Mouse (Mus musculus): Measurements from ENCODE around the gene Sec24d. TPM values are rescaled to one million over a fixed set of nuclear protein-coding genes. Genes with fewer than 3 reads are reported as not detected.

Sec24d gene
- polyA plus RNA-seq, 1 experiment from 2014 or later: 20.6 TPM

- no peaks in the 10 kb centered on the region for H3K27me3 ChIP-seq (replicated peaks; ENCODE audit: control insufficient read depth, insufficient read depth, low read length)
- ATAC-seq: no peak
- H3K9me3 ChIP-seq (ENCODE audit: control insufficient read depth, low read length): no peaks in the 10 kb centered on the region
- H3K4me3 ChIP-seq (replicated peaks; ENCODE audit: low read length): no peak overlapping the region
- 90% methylated on average over 2 of the region's 2 CpGs for WGBS
- no peak overlapping the region for H3K4me2 ChIP-seq (ENCODE audit: low read length)
- H3K27ac ChIP-seq (ENCODE audit: low read length): no peak overlapping the region
- no peaks in the 10 kb centered on the region for H3K36me3 ChIP-seq (ENCODE audit: control insufficient read depth, insufficient read depth)
- H3K4me1 ChIP-seq (replicated peaks; ENCODE audit: control insufficient read depth, insufficient read depth, low read length): no peaks in the 10 kb centered on the region; the same call in 1 of the 2 replicates
- H3K9ac ChIP-seq (replicated peaks; ENCODE audit: low read depth, low read length): no peak overlapping the region
Measured at GRCm38 (mm10) chr3:123332330-123333054, 65.2 kb downstream of the Sec24d start.

- H3K27me3 ChIP-seq (replicated peaks; ENCODE audit: control insufficient read depth, insufficient read depth, low read length): no peaks in the 10 kb centered on the region
- 51% methylated on average over 4 of the region's 4 CpGs for WGBS
Measured at GRCm38 (mm10) chr3:123333055-123333424, 65.8 kb downstream of the Sec24d start.

GRCm38 (mm10) chr3:123334947-123335346 lies 67.7 kb downstream of the Sec24d start:
- no peak overlapping the region for H3K27ac ChIP-seq (ENCODE audit: low read length)
- no peak overlapping the region for H3K9ac ChIP-seq (replicated peaks; ENCODE audit: low read depth, low read length)
- 69% methylated on average over 7 of the region's 7 CpGs for WGBS
- ATAC-seq: no peak
- H3K27me3 ChIP-seq (replicated peaks; ENCODE audit: control insufficient read depth, insufficient read depth, low read length): no peaks in the 10 kb centered on the region
- H3K9me3 ChIP-seq (ENCODE audit: control insufficient read depth, low read length): no peaks in the 10 kb centered on the region
- H3K36me3 ChIP-seq (ENCODE audit: control insufficient read depth, insufficient read depth): no peaks in the 10 kb centered on the region
- no peak overlapping the region for H3K4me2 ChIP-seq (ENCODE audit: low read length)
- H3K4me3 ChIP-seq (replicated peaks; ENCODE audit: low read length): no peak overlapping the region
- no peaks in the 10 kb centered on the region; the same call in 1 of the 2 replicates for H3K4me1 ChIP-seq (replicated peaks; ENCODE audit: control insufficient read depth, insufficient read depth, low read length)

More at GRCm38 (mm10) chr3:123333055-123333424, 65.8 kb downstream of the Sec24d start:
- no peak overlapping the region for H3K27ac ChIP-seq (ENCODE audit: low read length)
- no peaks in the 10 kb centered on the region for H3K36me3 ChIP-seq (ENCODE audit: control insufficient read depth, insufficient read depth)
- H3K4me1 ChIP-seq (replicated peaks; ENCODE audit: control insufficient read depth, insufficient read depth, low read length): no peaks in the 10 kb centered on the region; the same call in 1 of the 2 replicates
- ATAC-seq: no peak
- no peak overlapping the region for H3K4me2 ChIP-seq (ENCODE audit: low read length)
- no peak overlapping the region for H3K4me3 ChIP-seq (replicated peaks; ENCODE audit: low read length)
- H3K9me3 ChIP-seq (ENCODE audit: control insufficient read depth, low read length): no peaks in the 10 kb centered on the region
- H3K9ac ChIP-seq (replicated peaks; ENCODE audit: low read depth, low read length): no peak overlapping the region

GRCm38 (mm10) chr3:123335480-123335879 lies 68.2 kb downstream of the Sec24d start:
- H3K4me1 ChIP-seq (replicated peaks; ENCODE audit: control insufficient read depth, insufficient read depth, low read length): no peaks in the 10 kb centered on the region; the same call in 1 of the 2 replicates
- no peak overlapping the region for H3K4me2 ChIP-seq (ENCODE audit: low read length)
- H3K36me3 ChIP-seq (ENCODE audit: control insufficient read depth, insufficient read depth): no peaks in the 10 kb centered on the region
- H3K9ac ChIP-seq (replicated peaks; ENCODE audit: low read depth, low read length): no peak overlapping the region
- H3K4me3 ChIP-seq (replicated peaks; ENCODE audit: low read length): no peak overlapping the region
- H3K27me3 ChIP-seq (replicated peaks; ENCODE audit: control insufficient read depth, insufficient read depth, low read length): no peaks in the 10 kb centered on the region
- no peak overlapping the region for H3K27ac ChIP-seq (ENCODE audit: low read length)
- ATAC-seq: no peak
- 62% methylated on average over 3 of the region's 3 CpGs for WGBS
- H3K9me3 ChIP-seq (ENCODE audit: control insufficient read depth, low read length): no peaks in the 10 kb centered on the region

GRCm38 (mm10) chr3:123336455-123336854 lies 69.2 kb downstream of the Sec24d start:
- Histone ChIP-seq H3K9ac (replicated peaks; ENCODE audit: low read depth, low read length) (no peak overlapping the region), H3K27me3 (replicated peaks; ENCODE audit: control insufficient read depth, insufficient read depth, low read length) (no peaks in the 10 kb centered on the region), H3K4me1 (replicated peaks; ENCODE audit: control insufficient read depth, insufficient read depth, low read length) (no peaks in the 10 kb centered on the region; the same call in 1 of the 2 replicates), H3K4me3 (replicated peaks; ENCODE audit: low read length) (no peak overlapping the region), H3K36me3 (ENCODE audit: control insufficient read depth, insufficient read depth) (no peaks in the 10 kb centered on the region), H3K9me3 (ENCODE audit: control insufficient read depth, low read length) (no peaks in the 10 kb centered on the region), H3K27ac (ENCODE audit: low read length) (no peak overlapping the region), H3K4me2 (ENCODE audit: low read length) (no peak overlapping the region)
- 62% methylated on average over 7 of the region's 7 CpGs for WGBS
- no peak for ATAC-seq

- Histone ChIP-seq H3K4me3 (replicated peaks; ENCODE audit: low read length) (no peak overlapping the region), H3K9ac (replicated peaks; ENCODE audit: low read depth, low read length) (no peak overlapping the region), H3K4me2 (ENCODE audit: low read length) (no peak overlapping the region), H3K27ac (ENCODE audit: low read length) (no peak overlapping the region), H3K4me1 (replicated peaks; ENCODE audit: control insufficient read depth, insufficient read depth, low read length) (no peaks in the 10 kb centered on the region; the same call in 1 of the 2 replicates), H3K27me3 (replicated peaks; ENCODE audit: control insufficient read depth, insufficient read depth, low read length) (no peaks in the 10 kb centered on the region), H3K36me3 (ENCODE audit: control insufficient read depth, insufficient read depth) (no peaks in the 10 kb centered on the region), H3K9me3 (ENCODE audit: control insufficient read depth, low read length) (no peaks in the 10 kb centered on the region)
- ATAC-seq: no peak
- WGBS: 79% methylated on average over 5 of the region's 5 CpGs
Measured at GRCm38 (mm10) chr3:123336951-123337350, 69.7 kb downstream of the Sec24d start.

- no peak for ATAC-seq
- WGBS: 77% methylated on average over 6 of the region's 6 CpGs
- no peak overlapping the region for H3K4me3 ChIP-seq (replicated peaks; ENCODE audit: low read length)
Measured at GRCm38 (mm10) chr3:123337853-123338252, 70.6 kb downstream of the Sec24d start.

GRCm38 (mm10) chr3:123338666-123339195 lies 71.5 kb downstream of the Sec24d start:
- H3K36me3 ChIP-seq (ENCODE audit: control insufficient read depth, insufficient read depth): no peaks in the 10 kb centered on the region
- no peak overlapping the region for H3K4me2 ChIP-seq (ENCODE audit: low read length)
- no peaks in the 10 kb centered on the region for H3K9me3 ChIP-seq (ENCODE audit: control insufficient read depth, low read length)
- no peak overlapping the region for H3K4me3 ChIP-seq (replicated peaks; ENCODE audit: low read length)
- 70% methylated on average over 12 of the region's 12 CpGs for WGBS
- H3K27me3 ChIP-seq (replicated peaks; ENCODE audit: control insufficient read depth, insufficient read depth, low read length): no peaks in the 10 kb centered on the region
- ATAC-seq: no peak
- no peak overlapping the region for H3K9ac ChIP-seq (replicated peaks; ENCODE audit: low read depth, low read length)
- no peaks in the 10 kb centered on the region; the same call in 1 of the 2 replicates for H3K4me1 ChIP-seq (replicated peaks; ENCODE audit: control insufficient read depth, insufficient read depth, low read length)
- no peak overlapping the region for H3K27ac ChIP-seq (ENCODE audit: low read length)

More at GRCm38 (mm10) chr3:123337853-123338252, 70.6 kb downstream of the Sec24d start:
- Histone ChIP-seq H3K4me2 (ENCODE audit: low read length) (no peak overlapping the region), H3K27ac (ENCODE audit: low read length) (no peak overlapping the region), H3K9me3 (ENCODE audit: control insufficient read depth, low read length) (no peaks in the 10 kb centered on the region), H3K4me1 (replicated peaks; ENCODE audit: control insufficient read depth, insufficient read depth, low read length) (no peaks in the 10 kb centered on the region; the same call in 1 of the 2 replicates), H3K9ac (replicated peaks; ENCODE audit: low read depth, low read length) (no peak overlapping the region), H3K36me3 (ENCODE audit: control insufficient read depth, insufficient read depth) (no peaks in the 10 kb centered on the region), H3K27me3 (replicated peaks; ENCODE audit: control insufficient read depth, insufficient read depth, low read length) (no peaks in the 10 kb centered on the region)

GRCm38 (mm10) chr3:123341049-123341448 lies 73.8 kb downstream of the Sec24d start:
- no peak overlapping the region for H3K9ac ChIP-seq (replicated peaks; ENCODE audit: low read depth, low read length)
- no peaks in the 10 kb centered on the region for H3K36me3 ChIP-seq (ENCODE audit: control insufficient read depth, insufficient read depth)
- no peak overlapping the region for H3K4me2 ChIP-seq (ENCODE audit: low read length)
- H3K4me1 ChIP-seq (replicated peaks; ENCODE audit: control insufficient read depth, insufficient read depth, low read length): no peaks in the 10 kb centered on the region
- H3K27ac ChIP-seq (ENCODE audit: low read length): no peak overlapping the region
- H3K4me3 ChIP-seq (replicated peaks; ENCODE audit: low read length): no peak overlapping the region
- WGBS: 75% methylated on average over 2 of the region's 2 CpGs
- no peaks in the 10 kb centered on the region for H3K27me3 ChIP-seq (replicated peaks; ENCODE audit: control insufficient read depth, insufficient read depth, low read length)
- H3K9me3 ChIP-seq (ENCODE audit: control insufficient read depth, low read length): no peaks in the 10 kb centered on the region
- no peak for ATAC-seq

All from forebrain, embryonic 16.5 days (tissue).